Mouse (Mus musculus) CH12.LX (cell line): Measurements from ENCODE around the gene Rfxap. TPM values are rescaled to one million over a fixed set of nuclear protein-coding genes. Genes with fewer than 3 reads are reported as not detected.
A peak's percentile ranks its signal among the peaks of the same experiment; 100 is the strongest.

Experiments used
- DNase-seq: peaks from one replicate; pipeline ENCODE4 v3.0.0-alpha.2; 2013; ENCODE audit errors: extremely low read depth
- H3K27ac ChIP-seq: 2 replicates; pipeline ENCODE4 v1.5.1; 2012; ENCODE audit warnings: low read depth, mild to moderate bottlenecking, control low read depth, moderate library complexity; ENCODE audit not compliant: insufficient read depth
- H3K27me3 ChIP-seq: replicated peaks from 2 replicates; pipeline ENCODE3; 2012; ENCODE audit warnings: inconsistent platforms
- H3K36me3 ChIP-seq, 2 experiments: replicated peaks in 1 of 2; 2 replicates each; pipeline versions ENCODE3 to v1.6.1; 2012; ENCODE audit warnings: inconsistent platforms in 1 of 2, low read length in 1 of 2, mild to moderate bottlenecking in 1 of 2, mixed read lengths in 1 of 2, moderate library complexity in 1 of 2; ENCODE audit not compliant: control insufficient read depth in 1 of 2, insufficient read depth in 1 of 2
- H3K4me1 ChIP-seq, 2 experiments: 2 replicates each; pipeline ENCODE4 v1.6.1; 2012; ENCODE audit warnings: inconsistent platforms in 1 of 2, moderate library complexity in 1 of 2; ENCODE audit not compliant: insufficient read depth in 2 of 2, control insufficient read depth in 1 of 2
- H3K4me2 ChIP-seq: 2 replicates; pipeline ENCODE4 v1.6.1; 2012; ENCODE audit warnings: low read depth, mild to moderate bottlenecking, control low read depth; ENCODE audit not compliant: poor library complexity, insufficient read depth, severe bottlenecking
- H3K4me3 ChIP-seq, 3 experiments: fragments of 150-350 bp in 1 of 3; sonication (generic) in 1 of 3; replicated peaks in 1 of 3; 2 replicates each; pipeline versions ENCODE3 to v1.5.1; 2011 to 2012; ENCODE audit warnings: low read depth in 2 of 3, low read length in 2 of 3, mild to moderate bottlenecking in 2 of 3, moderate library complexity in 2 of 3, control low read depth in 1 of 3, improper control_type of control experiment in 1 of 3, inconsistent platforms in 1 of 3, mixed read lengths in 1 of 3; ENCODE audit not compliant: poor library complexity in 1 of 3
- H3K79me2 ChIP-seq: replicated peaks from 2 replicates; pipeline ENCODE4 v1.6.1; 2012; ENCODE audit warnings: mild to moderate bottlenecking, moderate library complexity; ENCODE audit not compliant: control insufficient read depth, poor library complexity, insufficient read depth, severe bottlenecking; ENCODE audit errors: extremely low read depth
- H3K9ac ChIP-seq: 2 replicates; pipeline ENCODE4 v1.6.1; 2012; ENCODE audit warnings: low read depth, mild to moderate bottlenecking, control low read depth, moderate library complexity; ENCODE audit not compliant: insufficient read depth
- H3K9me3 ChIP-seq: replicated peaks from 2 replicates; pipeline ENCODE3; 2012; ENCODE audit warnings: low read length, inconsistent platforms, mixed read lengths
- BHLHE40 ChIP-seq: IDR thresholded peaks from 2 replicates; pipeline ENCODE4 v1.6.1; 2011; ENCODE audit warnings: mild to moderate bottlenecking, low read depth, low read length, improper control_type of control experiment
- CTCF ChIP-seq, 2 experiments: IDR thresholded peaks in 1 of 2; conservative IDR thresholded peaks in 1 of 2; 2 replicates each; pipeline ENCODE4 v1.5.1; 2011 to 2012; ENCODE audit warnings: low read depth in 2 of 2, low read length in 2 of 2, improper control_type of control experiment in 1 of 2, inconsistent platforms in 1 of 2, mild to moderate bottlenecking in 1 of 2, moderate library complexity in 1 of 2
- ELF1 ChIP-seq: IDR thresholded peaks from 2 replicates; pipeline ENCODE4 v1.6.1; 2014; ENCODE audit warnings: low read depth, mild to moderate bottlenecking, inconsistent platforms, low read length, improper control_type of control experiment
- JUN ChIP-seq: IDR thresholded peaks from 2 replicates; pipeline ENCODE4 v1.6.1; 2011; ENCODE audit warnings: low read depth, mild to moderate bottlenecking, low read length, improper control_type of control experiment, moderate library complexity; ENCODE audit not compliant: insufficient read depth
- MYC ChIP-seq: IDR thresholded peaks from 2 replicates; pipeline ENCODE4 v1.6.1; 2011; ENCODE audit warnings: low read depth, mild to moderate bottlenecking, improper control_type of control experiment, low read length
- NELFE ChIP-seq: IDR thresholded peaks from 2 replicates; pipeline ENCODE4 v1.6.1; 2011; ENCODE audit warnings: low read depth, low read length, improper control_type of control experiment
- PAX5 ChIP-seq: IDR thresholded peaks from 2 replicates; pipeline ENCODE4 v1.6.1; 2012; ENCODE audit warnings: low read length, inconsistent platforms, mixed read lengths
- RAD21 ChIP-seq: IDR thresholded peaks from 2 replicates; pipeline ENCODE4 v1.6.1; 2011; ENCODE audit warnings: low read depth, mild to moderate bottlenecking, low read length, improper control_type of control experiment, moderate library complexity
- RCOR1 ChIP-seq: conservative IDR thresholded peaks from 2 replicates; pipeline ENCODE4 v1.6.1; 2012; ENCODE audit warnings: low read depth, mild to moderate bottlenecking, inconsistent platforms, low read length, improper control_type of control experiment
- SIN3A ChIP-seq: IDR thresholded peaks from 2 replicates; pipeline ENCODE4 v1.6.1; 2012; ENCODE audit warnings: low read length, improper control_type of control experiment, inconsistent platforms
- SMC3 ChIP-seq: IDR thresholded peaks from 2 replicates; pipeline ENCODE4 v1.6.1; 2011; ENCODE audit warnings: low read depth, low read length, improper control_type of control experiment
- TBP ChIP-seq: conservative IDR thresholded peaks from 2 replicates; pipeline ENCODE4 v1.6.1; 2011; ENCODE audit warnings: low read depth, low read length, improper control_type of control experiment
- ZC3H11A ChIP-seq: IDR thresholded peaks from 2 replicates; pipeline ENCODE4 v1.6.1; 2012; ENCODE audit warnings: low read depth, mild to moderate bottlenecking, inconsistent platforms, low read length, improper control_type of control experiment
- ZMIZ1 ChIP-seq: IDR thresholded peaks from 2 replicates; pipeline ENCODE4 v1.6.1; 2012; ENCODE audit warnings: low read depth, mild to moderate bottlenecking, inconsistent platforms, low read length, improper control_type of control experiment
- dilution Hi-C: fragments of 300-500 bp; cut with MboI; formaldehyde crosslinking; loops from 2 replicates; pipeline ENCODE4 v1.14.3; 2020; ENCODE audit warnings: low sequenced_read_pairs; ENCODE audit not compliant: extremely low pct_unique_long_range_greater_than_20kb, extremely low pct_ligation_motif_present
- in situ Hi-C: fragments of 300-500 bp; cut with MboI; formaldehyde crosslinking; loops from 3 replicates; pipeline ENCODE4 v1.14.3; 2019; ENCODE audit warnings: low sequenced_read_pairs, low pct_ligation_motif_present, low pct_unique_long_range_greater_than_20kb, mixed read lengths
- polyA plus RNA-seq: library from polyadenylated mRNA; unstranded; fragments of >175 nt; gene quantifications from 2 replicates; pipeline ENCODE4 v1.2.1, GENCODE M21; 2012; ENCODE audit warnings: low read depth; ENCODE audit not compliant: insufficient read length
- total RNA-seq, 2 experiments: library from RNA; depleted of rRNA; stranded (reverse); fragments of 300-350 nt in 1 of 2; fragments of >200 nt in 1 of 2; gene quantifications; 2 replicates each; pipeline ENCODE4 v1.2.3; 2012 to 2014

Rfxap gene
- total and polyA plus RNA-seq, 3 experiments: 25.8 to 38.8 (median 27.9) TPM

DNA sequence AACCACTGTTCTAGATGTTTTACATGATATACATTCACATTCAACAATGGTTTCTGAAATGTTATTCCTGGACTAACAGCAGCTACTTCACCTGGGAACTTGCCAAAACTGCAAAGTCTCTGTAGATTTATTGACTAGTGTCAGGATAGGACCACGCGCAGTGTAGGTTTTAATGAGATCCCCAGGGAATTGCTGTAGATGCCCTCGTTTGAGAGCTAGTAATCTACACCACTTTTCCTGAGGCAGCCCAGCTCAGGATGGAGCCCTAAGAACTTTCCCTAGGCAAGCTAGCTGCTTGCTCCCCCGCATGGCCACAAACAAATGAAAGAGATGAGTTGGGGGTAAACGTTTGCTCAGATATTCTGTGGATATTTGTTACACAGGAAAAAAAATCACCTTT is 14.9 kb upstream of the Rfxap start:
- no peak for DNase-seq
- Histone ChIP-seq H3K4me1 (no peaks in the 10 kb centered on the region), H3K9me3 (no peaks in the 10 kb centered on the region), H3K36me3 (no peaks in the 10 kb centered on the region), H3K27me3 (no peaks in the 10 kb centered on the region), H3K79me2 (no peaks in the 10 kb centered on the region), H3K4me2 (no peak overlapping the region), H3K4me3 (no peak overlapping the region), H3K27ac (no peak overlapping the region), H3K9ac (no peak overlapping the region)
- dilution Hi-C loops: no loop called here
- TF ChIP-seq SMC3: no peak
- TF ChIP-seq RAD21: no peak
- TF ChIP-seq JUN: no peak
- no peak for TF ChIP-seq BHLHE40
- no peak for TF ChIP-seq MYC
- TF ChIP-seq CTCF (conservative IDR thresholded peaks at IDR 0.05 in 1 of 2, IDR thresholded peaks at IDR 0.05 in 1 of 2; ENCODE audit: low read depth in 2 of 2, low read length in 2 of 2): no peak
- TF ChIP-seq ZMIZ1: no peak
- TF ChIP-seq NELFE: no peak
- no peak for TF ChIP-seq PAX5
- in situ Hi-C loops: loop anchor here (25.0 kb wide), 1 partner anchor 460 kb away; the partner anchor contains the start of gene Postn

DNA sequence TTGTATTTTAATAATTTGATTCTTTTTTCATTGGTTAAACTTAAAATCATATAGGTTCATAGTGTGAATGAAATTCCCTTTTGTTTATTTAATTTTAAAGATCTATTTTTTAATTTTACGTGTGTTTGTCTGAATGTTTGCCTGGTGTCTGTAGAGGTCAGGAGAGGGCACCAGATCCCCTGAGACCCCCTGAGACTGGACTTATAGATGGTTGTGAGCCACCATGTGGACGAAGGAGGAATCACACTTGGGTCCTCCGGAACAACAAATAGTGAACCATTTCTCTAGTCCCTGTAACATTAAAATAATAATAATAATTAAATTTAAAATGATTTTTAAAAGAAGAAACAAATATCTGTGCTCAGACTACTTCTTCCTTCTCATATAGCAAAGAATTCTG is 7.7 kb upstream of the Rfxap start:
- no peaks in the 10 kb centered on the region for H3K4me1 ChIP-seq
- H3K79me2 ChIP-seq: no peaks in the 10 kb centered on the region
- no peak overlapping the region for H3K4me3 ChIP-seq
- H3K27ac ChIP-seq: no peak overlapping the region
- no peaks in the 10 kb centered on the region for H3K9me3 ChIP-seq
- in situ Hi-C loops (loop anchor here (10.0 to 25.0 kb wide), 2 partner anchors 250 to 453 kb away; partner anchors contain the start of gene Postn), dilution Hi-C loops (no loop called here)
- no peak overlapping the region for H3K4me2 ChIP-seq
- TF ChIP-seq RCOR1: no peak
- 0 out of 2 replicates have a peak, but pooled peaks have one; percentile 26 for TF ChIP-seq ELF1
- no peak for TF ChIP-seq SIN3A
- peak; percentile 64 for TF ChIP-seq RAD21
- TF ChIP-seq TBP: 0 out of 2 replicates have a peak, but pooled peaks have one; percentile 33
- TF ChIP-seq SMC3: peak; percentile 92
- peak; percentile 70; the same call in 1 of the 2 replicates for TF ChIP-seq NELFE
- peak; percentile 44 to 100 for TF ChIP-seq CTCF (conservative IDR thresholded peaks at IDR 0.05 in 1 of 2, IDR thresholded peaks at IDR 0.05 in 1 of 2; ENCODE audit: low read depth in 2 of 2, low read length in 2 of 2)
- peak; percentile 17; the same call in 1 of the 2 replicates for TF ChIP-seq ZC3H11A
- H3K27me3 ChIP-seq: no peaks in the 10 kb centered on the region
- no peak overlapping the region for H3K9ac ChIP-seq
- DNase-seq: peak; percentile 75
- no peaks in the 10 kb centered on the region for H3K36me3 ChIP-seq
